Mouse (Mus musculus) naive thymus-derived CD4-positive, alpha-beta T cell, adult 2 months (primary cell): Measurements from ENCODE around the gene Slc13a3.
A peak's percentile ranks its signal among the peaks of the same experiment; 100 is the strongest.

Source experiments
- DNase-seq: peaks from one replicate; pipeline ENCODE4 v3.0.0-alpha.2; 2011; ENCODE audit warnings: low read depth

Slc13a3 gene

GRCm38 (mm10) chr2:165363282-165363681 is 109.7 kb downstream of the Slc13a3 start:
- no peak for DNase-seq

- DNase-seq, result peak; percentile 72
These were observed 112.2 kb downstream of the Slc13a3 start for GRCm38 (mm10) chr2:165360861-165361260.
